Mouse (Mus musculus) neural tube, embryonic 10.5 days (tissue): Measurements from ENCODE around the gene Hectd4.

ENCODE experiments used
- DNase-seq: peaks from one replicate; pipeline ENCODE4 v3.0.0-alpha.2; 2017; ENCODE audit warnings: low spot score; ENCODE audit errors: extremely low spot score

Gene Hectd4

GRCm38 (mm10) chr5:121233726-121234125, 13.7 kb downstream of the Hectd4 start:
- DNase-seq, result no peak

- DNase-seq, result no peak
Measured at GRCm38 (mm10) chr5:121236171-121236570, 16.2 kb downstream of the Hectd4 start.

- no peak for DNase-seq
Measured at GRCm38 (mm10) chr5:121238208-121238607, 18.2 kb downstream of the Hectd4 start.

- no peak for DNase-seq
Measured at GRCm38 (mm10) chr5:121239846-121240245, 19.8 kb downstream of the Hectd4 start.

GRCm38 (mm10) chr5:121241182-121241581, 21.2 kb downstream of the Hectd4 start:
- no peak for DNase-seq

- no peak for DNase-seq
Measured at GRCm38 (mm10) chr5:121242261-121242660, 22.2 kb downstream of the Hectd4 start.

GRCm38 (mm10) chr5:121242701-121243100, 22.7 kb downstream of the Hectd4 start:
- no peak for DNase-seq

- DNase-seq, result no peak
Measured at GRCm38 (mm10) chr5:121243676-121244364, 23.8 kb downstream of the Hectd4 start.

- DNase-seq, result no peak
Measured at GRCm38 (mm10) chr5:121244365-121244731, 24.3 kb downstream of the Hectd4 start.

GRCm38 (mm10) chr5:121245201-121245600, 25.2 kb downstream of the Hectd4 start:
- DNase-seq, result no peak

- DNase-seq, result no peak
Measured at GRCm38 (mm10) chr5:121248766-121249394, 28.9 kb downstream of the Hectd4 start.

GRCm38 (mm10) chr5:121249693-121250092, 29.7 kb downstream of the Hectd4 start:
- DNase-seq, result no peak

GRCm38 (mm10) chr5:121251813-121252212, 31.8 kb downstream of the Hectd4 start:
- DNase-seq, result no peak

- DNase-seq, result no peak
Measured at GRCm38 (mm10) chr5:121253816-121254497, 33.9 kb downstream of the Hectd4 start.

GRCm38 (mm10) chr5:121254977-121255376, 35.0 kb downstream of the Hectd4 start:
- DNase-seq, result no peak

GRCm38 (mm10) chr5:121261806-121262205, 41.8 kb downstream of the Hectd4 start:
- DNase-seq, result no peak

- DNase-seq, result no peak
Measured at GRCm38 (mm10) chr5:121262415-121262814, 42.4 kb downstream of the Hectd4 start.

- no peak for DNase-seq
Measured at GRCm38 (mm10) chr5:121264593-121264992, 44.6 kb downstream of the Hectd4 start.

GRCm38 (mm10) chr5:121266741-121267382, 46.8 kb downstream of the Hectd4 start:
- no peak for DNase-seq

GRCm38 (mm10) chr5:121271046-121271445, 51.0 kb downstream of the Hectd4 start:
- no peak for DNase-seq

GRCm38 (mm10) chr5:121276808-121277207, 56.8 kb downstream of the Hectd4 start:
- no peak for DNase-seq

- DNase-seq, result no peak
Measured at GRCm38 (mm10) chr5:121280456-121280855, 60.4 kb downstream of the Hectd4 start.
